Mouse (Mus musculus): ENCODE measurements around the gene A3galt2.

The A3galt2 gene

GRCm38 (mm10) chr4:128793710-128794109 is 38.5 kb downstream of the A3galt2 start:
- DNase-seq (ENCODE audit: low spot score in 2 of 2) = no peak

- no peak for DNase-seq (ENCODE audit: low spot score in 2 of 2)
Observed at GRCm38 (mm10) chr4:128794198-128794597, 39.0 kb downstream of the A3galt2 start.

GRCm38 (mm10) chr4:128795596-128795995 is 40.4 kb downstream of the A3galt2 start:
- no peak for DNase-seq (ENCODE audit: low spot score in 2 of 2)

- no peak for DNase-seq (ENCODE audit: low spot score in 2 of 2)
Observed at GRCm38 (mm10) chr4:128796788-128797187, 41.6 kb downstream of the A3galt2 start.

GRCm38 (mm10) chr4:128801675-128802465 is 46.7 kb downstream of the A3galt2 start:
- no peak for DNase-seq (ENCODE audit: low spot score in 2 of 2)

DNA sequence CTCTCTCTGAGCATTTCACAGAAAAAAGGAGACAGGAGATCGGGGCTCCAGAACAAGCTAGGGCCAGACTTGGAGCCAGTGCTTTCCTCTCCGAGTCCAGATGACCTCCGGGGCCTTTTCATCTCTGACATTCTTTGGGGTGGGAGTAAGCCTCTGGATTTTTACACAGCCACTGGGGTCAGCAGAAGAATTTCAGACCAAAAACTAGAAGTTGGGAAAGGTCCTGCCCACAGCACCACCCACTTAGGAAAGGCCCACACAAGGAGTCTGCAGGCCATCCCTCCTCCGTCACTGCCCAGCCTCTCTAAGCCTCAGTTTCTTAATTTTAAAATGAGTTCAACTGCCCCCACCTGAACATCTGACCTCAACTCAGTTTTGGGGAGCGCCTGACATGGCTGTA is 48.4 kb downstream of the A3galt2 start:
- no peak for DNase-seq (ENCODE audit: low spot score in 2 of 2)

GRCm38 (mm10) chr4:128804426-128805149 is 49.4 kb downstream of the A3galt2 start:
- no peak for DNase-seq (ENCODE audit: low spot score in 2 of 2)

GRCm38 (mm10) chr4:128805150-128806042 is 50.2 kb downstream of the A3galt2 start:
- DNase-seq (ENCODE audit: low spot score in 2 of 2) = no peak

- peak; percentile 49 to 58 for DNase-seq (ENCODE audit: low spot score in 2 of 2)
Observed at GRCm38 (mm10) chr4:128806043-128806826, 51.1 kb downstream of the A3galt2 start, which contains the start of gene Zfp362. Zfp362 (minus strand) TSS chr4:128806045.

DNA sequence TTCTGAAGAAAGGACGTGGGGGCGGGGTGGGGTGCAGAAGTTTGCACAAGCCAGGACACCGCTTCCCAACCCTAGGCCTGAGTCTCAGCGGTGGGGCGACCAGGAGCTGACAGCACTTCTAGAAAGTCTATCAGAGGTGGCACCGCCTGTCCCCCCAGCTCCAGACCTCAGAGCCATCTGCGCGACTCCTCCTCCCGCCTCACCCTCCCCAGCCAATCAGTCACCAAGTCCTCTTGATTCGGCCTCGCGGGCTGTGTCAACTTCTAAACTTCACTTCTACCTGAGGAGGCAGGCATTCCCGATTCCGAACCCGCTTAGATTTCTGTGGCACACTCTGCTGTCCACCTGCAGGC is 51.6 kb downstream of the A3galt2 start:
- DNase-seq (ENCODE audit: low spot score in 2 of 2) = peak; percentile 76

DNA sequence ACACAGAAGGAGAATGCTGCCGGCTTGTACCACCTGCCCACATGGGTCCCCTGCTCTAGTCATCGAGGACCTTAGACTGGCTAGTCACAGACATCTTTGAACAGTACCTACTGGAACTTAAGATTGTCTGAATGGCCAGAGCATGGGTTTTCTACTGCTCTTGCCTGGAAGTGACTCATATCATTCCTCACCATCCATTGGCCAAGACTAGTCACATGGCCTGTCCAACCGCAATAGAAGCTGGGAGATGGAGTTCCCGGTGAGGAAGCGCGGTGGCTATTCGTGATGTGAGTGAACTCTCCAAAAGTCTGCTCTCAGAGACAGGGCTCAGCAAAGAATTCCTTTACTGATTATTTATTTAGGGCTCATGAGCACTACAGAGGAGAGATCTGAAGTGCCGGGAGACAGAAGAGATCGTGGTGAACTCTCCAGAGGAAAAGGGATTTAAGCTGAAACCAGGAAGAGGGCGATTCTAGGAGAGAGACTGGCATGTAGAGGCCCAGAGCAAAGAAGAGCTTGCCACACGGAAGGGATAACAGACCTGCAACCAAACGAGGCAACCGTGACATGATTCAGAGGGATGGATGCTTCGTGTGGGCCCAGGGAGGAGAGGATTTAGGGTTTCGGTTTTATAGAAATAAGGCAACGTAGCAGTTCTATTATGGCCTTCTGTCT is 56.4 kb downstream of the A3galt2 start:
- peak; percentile 79 to 82 for DNase-seq (ENCODE audit: low spot score in 2 of 2)

DNA sequence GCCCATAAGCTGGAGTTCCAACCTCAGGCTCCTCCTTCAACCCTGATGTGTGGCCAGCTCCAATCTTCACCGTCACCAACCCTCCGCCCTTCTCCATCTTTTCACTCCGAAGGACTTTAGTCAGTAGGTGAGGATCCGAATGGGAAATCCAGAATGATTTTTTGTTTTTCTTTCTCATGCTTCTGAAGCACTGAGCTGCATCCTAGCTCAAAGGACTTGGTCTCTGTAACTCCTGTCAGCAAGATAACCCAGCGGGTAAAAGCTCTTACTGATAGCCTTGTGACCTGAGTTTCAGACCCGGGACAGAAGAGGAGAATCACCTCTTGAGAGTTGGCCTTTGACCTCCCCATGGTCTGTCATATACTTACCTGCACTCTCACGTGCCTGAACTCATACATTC is 61.8 kb downstream of the A3galt2 start:
- no peak for DNase-seq (ENCODE audit: low spot score in 2 of 2)

Measured in spleen, postnatal 36 days (tissue).